Mouse (Mus musculus) bone marrow macrophage, adult 2 months (primary cell): ENCODE results near the gene Snapin.

Experiments used
- CTCF ChIP-seq: IDR thresholded peaks from 2 replicates; pipeline ENCODE4 v1.5.1; 2012; ENCODE audit warnings: low read depth, mild to moderate bottlenecking, low read length, moderate library complexity
- POLR2A ChIP-seq: IDR thresholded peaks from 2 replicates; pipeline ENCODE4 v1.6.1; 2012; ENCODE audit warnings: mild to moderate bottlenecking, low read depth, low read length, borderline replicate concordance

- TF ChIP-seq CTCF, result no peak
- no peak for TF ChIP-seq POLR2A
Measured at GRCm38 (mm10) chr3:90472213-90472612, 18.6 kb downstream of the Snapin start.
